Mouse (Mus musculus) liver, embryonic 14.5 days (tissue): ENCODE data around the gene Iqcf1. TPM values are rescaled to one million over a fixed set of nuclear protein-coding genes. Genes with fewer than 3 reads are reported as not detected.

Experiments used
- ATAC-seq: fragments of 200-750 bp; cut with Nextera tagmentation; 2 replicates; pipeline ENCODE4 v1.8.0; 2017; ENCODE audit warnings: moderate number of reproducible peaks, mild to moderate bottlenecking, moderate library complexity; ENCODE audit not compliant: insufficient read depth
- DNase-seq, 3 experiments: peaks; one replicate each; pipeline ENCODE4 v3.0.0-alpha.2; 2012 to 2013; ENCODE audit warnings: low read depth in 3 of 3, low spot score in 3 of 3
- H3K27ac ChIP-seq: fragments of 300-500 bp; sonication (generic); 2 replicates; pipeline ENCODE4 v1.5.1; 2014; ENCODE audit warnings: moderate library complexity, mild to moderate bottlenecking, control low read depth, inconsistent platforms
- H3K27me3 ChIP-seq: fragments of 300-500 bp; sonication (generic); 2 replicates; pipeline ENCODE4 v1.6.1; 2014; ENCODE audit warnings: mild to moderate bottlenecking, low read length, moderate library complexity; ENCODE audit not compliant: control insufficient read depth, insufficient read depth
- H3K36me3 ChIP-seq: fragments of 300-500 bp; sonication (generic); replicated peaks from 2 replicates; pipeline ENCODE4 v1.6.1; 2014; ENCODE audit warnings: low read depth; ENCODE audit not compliant: control insufficient read depth, insufficient read depth
- H3K4me1 ChIP-seq, 2 experiments: fragments of 200-500 bp in 1 of 2; fragments of 300-500 bp in 1 of 2; sonication (generic) in 1 of 2; replicated peaks; 2 replicates each; pipeline ENCODE4 v1.6.1; 2012 to 2014; ENCODE audit warnings: antibody characterized with exemption in 1 of 2, inconsistent platforms in 1 of 2, low read length in 1 of 2; ENCODE audit not compliant: control insufficient read depth in 2 of 2, insufficient read depth in 2 of 2
- H3K4me2 ChIP-seq: fragments of 300-500 bp; sonication (generic); 2 replicates; pipeline ENCODE4 v1.6.1; 2014; ENCODE audit warnings: low read depth, mild to moderate bottlenecking, control low read depth, moderate library complexity
- H3K4me3 ChIP-seq, 2 experiments: fragments of 200-500 bp in 1 of 2; fragments of 300-500 bp in 1 of 2; sonication (generic) in 1 of 2; 2 replicates each; pipeline ENCODE4 v1.5.1; 2012 to 2014; ENCODE audit warnings: low read depth in 2 of 2, low read length in 2 of 2, mild to moderate bottlenecking in 2 of 2, control low read depth in 1 of 2, inconsistent platforms in 1 of 2, moderate library complexity in 1 of 2; ENCODE audit not compliant: insufficient read depth in 1 of 2
- H3K9ac ChIP-seq: fragments of 300-500 bp; sonication (generic); replicated peaks from 2 replicates; pipeline ENCODE4 v1.6.1; 2014; ENCODE audit warnings: mild to moderate bottlenecking, control low read depth, moderate library complexity
- H3K9me3 ChIP-seq: fragments of 300-500 bp; sonication (generic); 2 replicates; pipeline ENCODE4 v1.6.1; 2016; ENCODE audit warnings: low read length, mixed read lengths; ENCODE audit not compliant: control insufficient read depth
- CTCF ChIP-seq: IDR thresholded peaks from 2 replicates; pipeline ENCODE4 v1.5.1; 2016; ENCODE audit warnings: antibody characterized with exemption, low read depth, control low read depth
- EP300 ChIP-seq: IDR thresholded peaks from 2 replicates; pipeline ENCODE4 v1.6.1; 2016; ENCODE audit warnings: antibody characterized with exemption, low read depth
- WGBS: fragments of 180-500 bp; shearing (Covaris S2); extraction: QIAGEN DNeasy Blood & Tissue Kit; methylation state at CpG from one replicate; pipeline ENCODE4 v1.1.7; 2014; ENCODE audit not compliant: insufficient replicate concordance; 5-methylcytosine and 5-hydroxymethylcytosine counted together
- polyA plus RNA-seq, 2 experiments: library from polyadenylated mRNA; depleted of rRNA in 1 of 2; stranded (reverse) in 1 of 2; unstranded in 1 of 2; fragments of >200 nt; fragmentation: Nextera tagmentation in 1 of 2; extraction: Ambion mirVana in 1 of 2; gene quantifications; 2 replicates each; pipeline versions ENCODE4 v1.2.1 to v1.2.3; 2012 to 2014

The Iqcf1 gene
- polyA plus RNA-seq, 2 experiments: not detected

DNA sequence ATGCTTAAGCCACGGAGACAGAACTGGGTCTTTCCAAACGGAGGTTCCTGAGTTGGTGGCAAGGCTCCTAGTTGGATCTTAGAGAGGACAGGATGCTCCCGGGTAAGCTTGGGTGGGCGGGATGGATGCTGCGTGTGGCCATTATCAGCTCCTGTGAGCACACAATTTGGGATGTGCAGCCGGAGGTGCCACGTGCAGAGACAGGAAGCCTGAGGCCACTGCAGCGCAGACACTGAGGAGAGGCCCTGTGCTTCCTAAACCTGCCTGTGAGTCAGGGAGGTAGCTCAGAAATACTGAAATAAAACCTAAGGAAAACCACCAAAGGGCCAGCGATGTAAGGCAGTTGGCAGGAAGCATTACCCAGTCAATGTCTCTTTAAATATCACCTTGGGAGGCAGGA lies 30.0 kb upstream of the Iqcf1 start:
- no peak overlapping the region for H3K4me3 ChIP-seq
- 35% methylated on average over 9 of the region's 9 CpGs for WGBS
- DNase-seq (no peak), ATAC-seq (no peak)
- no peak overlapping the region for H3K4me2 ChIP-seq
- H3K27ac ChIP-seq: no peak overlapping the region
- H3K27me3 ChIP-seq: peaks cover 15% of the 10 kb centered on the region
- no peak for TF ChIP-seq EP300
- no peak for TF ChIP-seq CTCF
- H3K36me3 ChIP-seq: no peaks in the 10 kb centered on the region
- H3K4me1 ChIP-seq: no peaks in the 10 kb centered on the region
- H3K9me3 ChIP-seq: no peaks in the 10 kb centered on the region
- no peak overlapping the region for H3K9ac ChIP-seq

GRCm38 (mm10) chr9:106470991-106471750 lies 28.6 kb upstream of the Iqcf1 start:
- H3K4me3 ChIP-seq: no peak overlapping the region
- ATAC-seq (no peak), DNase-seq (no peak)
- peaks cover under 1% of the 10 kb centered on the region for H3K27me3 ChIP-seq
- H3K9me3 ChIP-seq: no peaks in the 10 kb centered on the region
- no peak overlapping the region for H3K27ac ChIP-seq
- 63% methylated on average over 14 of the region's 14 CpGs for WGBS
- 0 out of 2 replicates have a peak overlapping the region, but pooled peaks have one; percentile 6 for H3K4me2 ChIP-seq
- H3K36me3 ChIP-seq: no peaks in the 10 kb centered on the region
- TF ChIP-seq CTCF (no peak), EP300 (no peak)
- H3K4me1 ChIP-seq: peaks cover 0 to under 1% of the 10 kb centered on the region in 2 experiments; a peak in 1 of 4 replicates
- no peak overlapping the region for H3K9ac ChIP-seq

GRCm38 (mm10) chr9:106471892-106472291 lies 27.9 kb upstream of the Iqcf1 start:
- H3K9me3 ChIP-seq: no peaks in the 10 kb centered on the region
- H3K4me1 ChIP-seq: peaks cover 0 to 4% of the 10 kb centered on the region in 2 experiments; a peak in 2 of 4 replicates
- 0 out of 2 replicates have a peak overlapping the region, but pooled peaks have one; percentile 6 for H3K4me2 ChIP-seq
- H3K36me3 ChIP-seq: no peaks in the 10 kb centered on the region
- no peak overlapping the region for H3K27ac ChIP-seq
- no peak for ATAC-seq
- no peak overlapping the region for H3K4me3 ChIP-seq
- TF ChIP-seq CTCF (no peak), EP300 (no peak)
- 51% methylated on average over 5 of the region's 5 CpGs for WGBS
- H3K9ac ChIP-seq: no peak overlapping the region
- no peak for DNase-seq
- H3K27me3 ChIP-seq: no peaks in the 10 kb centered on the region

DNA sequence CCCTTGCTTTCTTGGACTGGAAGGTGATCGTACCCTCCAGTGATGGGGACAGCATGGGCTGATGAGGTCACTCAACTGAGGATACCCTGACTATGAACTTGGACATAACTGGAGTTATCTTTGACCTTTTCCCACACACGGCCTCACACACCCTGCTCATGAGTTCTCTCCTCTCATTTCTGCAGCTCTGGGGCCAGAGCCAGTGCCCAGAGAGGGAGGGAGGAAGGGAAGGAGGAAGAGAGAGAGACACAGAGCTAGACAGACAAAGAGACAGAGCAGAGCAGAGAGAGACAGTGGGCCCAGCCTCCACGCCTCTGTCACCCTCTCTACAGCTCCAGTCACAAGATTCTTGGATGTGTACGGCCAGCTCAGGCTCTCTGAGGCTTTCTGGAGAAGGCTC lies 27.4 kb upstream of the Iqcf1 start:
- H3K4me2 ChIP-seq: no peak overlapping the region
- DNase-seq: no peak
- no peak overlapping the region for H3K9ac ChIP-seq
- no peaks in the 10 kb centered on the region for H3K27me3 ChIP-seq
- TF ChIP-seq EP300 (no peak), CTCF (no peak)
- no peak overlapping the region for H3K4me3 ChIP-seq
- no peaks in the 10 kb centered on the region for H3K36me3 ChIP-seq
- H3K9me3 ChIP-seq: no peaks in the 10 kb centered on the region
- no peak overlapping the region for H3K27ac ChIP-seq
- WGBS: 43% methylated on average over 4 of the region's 4 CpGs
- peaks cover 0 to 4% of the 10 kb centered on the region in 2 experiments; a peak in 2 of 4 replicates for H3K4me1 ChIP-seq
- no peak for ATAC-seq

DNA sequence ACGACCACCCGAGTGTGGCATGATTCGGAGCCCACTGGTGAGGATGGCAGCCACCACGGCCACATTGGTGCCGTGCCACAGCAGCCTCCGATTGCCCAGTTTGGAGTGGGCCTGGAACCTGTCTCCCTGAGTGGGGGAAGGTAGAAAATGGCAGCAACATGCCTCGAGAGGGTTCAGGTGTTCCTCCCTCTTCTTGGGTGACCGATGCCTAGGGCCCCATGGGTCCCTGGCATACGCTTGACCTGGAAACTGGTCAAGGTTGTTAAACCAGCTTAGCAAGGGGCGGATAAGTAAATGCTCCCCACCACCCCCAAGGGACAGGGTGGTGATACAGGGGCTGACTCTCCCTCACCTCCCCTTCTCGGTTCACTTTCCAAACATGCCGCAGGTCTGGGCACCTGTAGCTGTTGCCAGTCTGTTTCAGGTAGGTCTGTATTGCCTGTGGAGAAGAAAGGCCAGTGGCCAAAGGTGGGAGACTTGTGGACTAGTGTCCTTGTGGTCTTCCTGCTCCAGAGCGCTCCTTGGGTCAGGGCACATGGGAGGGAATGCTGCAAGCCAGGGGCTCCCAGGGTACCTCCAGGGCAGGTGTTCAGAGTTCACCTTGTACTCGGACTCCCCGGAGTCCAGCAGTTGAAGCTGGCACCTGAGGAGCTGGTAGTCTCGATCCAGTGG lies 26.6 kb upstream of the Iqcf1 start:
- Histone ChIP-seq H3K4me2 (no peak overlapping the region), H3K9ac (no peak overlapping the region), H3K9me3 (no peaks in the 10 kb centered on the region), H3K4me3 (no peak overlapping the region), H3K27ac (no peak overlapping the region), H3K4me1 (peaks cover 6 to 11% of the 10 kb centered on the region in 2 experiments; a peak in 3 of 4 replicates), H3K27me3 (no peaks in the 10 kb centered on the region), H3K36me3 (no peaks in the 10 kb centered on the region)
- no peak for TF ChIP-seq CTCF
- TF ChIP-seq EP300: no peak
- DNase-seq (no peak), ATAC-seq (no peak)
- 72% methylated on average over 16 of the region's 16 CpGs for WGBS
